Mouse (Mus musculus) lung, postnatal 0 days (tissue): ENCODE data around the gene Pbld2.

Source experiments
- CTCF ChIP-seq: IDR thresholded peaks from 2 replicates; pipeline ENCODE4 v1.5.1; 2016; ENCODE audit warnings: antibody characterized with exemption, mild to moderate bottlenecking
- EP300 ChIP-seq: IDR thresholded peaks from 2 replicates; pipeline ENCODE4 v1.6.1; 2016; ENCODE audit warnings: antibody characterized with exemption, mild to moderate bottlenecking, control low read depth

- no peak for TF ChIP-seq CTCF
- TF ChIP-seq EP300, result no peak; the same call in 1 of the 2 replicates
Measured at GRCm38 (mm10) chr10:63023749-63024579, at the start of gene Pbld2, which contains the start of gene Hnrnph3.
